Mouse (Mus musculus): ENCODE data around the gene Fggy.

Gene Fggy

DNA sequence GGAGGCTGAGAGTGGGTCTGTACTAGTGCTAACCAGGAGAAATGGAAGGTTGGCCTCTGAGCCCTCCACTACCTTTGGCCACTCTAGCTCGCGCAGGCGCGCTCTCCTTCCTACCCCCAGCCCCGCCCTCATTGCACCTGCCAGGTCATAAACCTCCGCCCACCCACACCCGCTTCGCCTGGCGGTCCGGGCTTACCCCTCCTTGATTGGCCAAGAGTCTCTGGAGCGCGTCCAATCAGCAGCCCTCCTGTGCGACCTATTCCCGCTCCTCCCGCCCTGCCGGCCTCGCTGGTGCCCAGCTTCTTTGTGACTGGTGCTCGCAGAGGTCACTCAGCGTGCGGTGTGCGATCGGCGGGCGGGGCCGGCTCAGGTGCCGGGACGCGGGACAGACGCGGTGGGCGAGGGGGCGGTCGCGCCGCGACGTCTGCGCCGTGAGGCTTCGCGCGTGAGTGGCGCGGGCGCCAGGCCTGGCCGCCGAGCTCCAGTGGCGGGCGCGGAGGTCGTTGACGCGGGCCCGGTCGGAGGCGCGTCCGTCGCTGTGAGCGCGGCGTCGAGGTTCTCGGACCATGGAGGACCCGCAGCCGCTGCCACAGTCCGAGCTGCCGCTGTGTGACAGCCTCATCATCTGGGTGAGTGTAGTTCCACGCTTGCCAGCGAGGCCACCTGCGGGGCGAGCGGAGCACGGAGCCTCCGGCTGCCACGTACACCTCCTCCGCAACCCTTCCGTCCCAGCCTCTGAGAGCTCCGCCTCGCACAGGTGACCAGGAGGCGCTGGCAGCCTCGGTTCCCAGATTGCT is 409.8 kb downstream of the Fggy start, which contains the start of gene Hook1:
Gene Hook1 (plus strand): TSS at position 313 of the 797 bp plus-strand sequence.
- peak; percentile 88 for DNase-seq (ENCODE audit: extremely low spot score, low spot score)

All from neural tube, embryonic 10.5 days (tissue).